Mouse (Mus musculus) midbrain, embryonic 14.5 days (tissue): ENCODE data around the gene Igsf3. TPM values are rescaled to one million over a fixed set of nuclear protein-coding genes. Genes with fewer than 3 reads are reported as not detected.
"Not testable (repeated sequence)": the region's sequence is repeated elsewhere in the genome, so short reads cannot be mapped to it uniquely, and the experiment has no call there.

Experiments
- ATAC-seq: fragments of 200-750 bp; cut with Nextera tagmentation; 2 replicates; pipeline ENCODE4 v1.8.0; 2017; ENCODE audit warnings: moderate number of reproducible peaks, moderate library complexity; ENCODE audit not compliant: low FRiP score, low TSS enrichment
- DNase-seq: peaks from one replicate; pipeline ENCODE4 v3.0.0-alpha.2; 2015
- H3K27ac ChIP-seq: fragments of 300-500 bp; sonication (generic); replicated peaks from 2 replicates; pipeline ENCODE4 v1.5.1; 2014; ENCODE audit warnings: mild to moderate bottlenecking, low read depth, low read length, moderate library complexity
- H3K27me3 ChIP-seq: fragments of 300-500 bp; sonication (generic); 2 replicates; pipeline ENCODE4 v1.6.1; 2014; ENCODE audit warnings: low read length, control low read depth, mixed read lengths; ENCODE audit not compliant: control insufficient read depth, insufficient read depth
- H3K36me3 ChIP-seq: fragments of 300-500 bp; sonication (generic); 2 replicates; pipeline ENCODE4 v1.6.1; 2014; ENCODE audit warnings: low read length, control low read depth; ENCODE audit not compliant: control insufficient read depth, insufficient read depth
- H3K4me1 ChIP-seq: fragments of 300-500 bp; sonication (generic); 2 replicates; pipeline ENCODE4 v1.6.1; 2014; ENCODE audit warnings: mild to moderate bottlenecking, antibody characterized with exemption, low read length, control low read depth; ENCODE audit not compliant: control insufficient read depth, insufficient read depth
- H3K4me2 ChIP-seq: fragments of 300-500 bp; sonication (generic); 2 replicates; pipeline ENCODE4 v1.6.1; 2014; ENCODE audit warnings: mild to moderate bottlenecking, low read length, moderate library complexity
- H3K4me3 ChIP-seq: fragments of 300-500 bp; sonication (generic); replicated peaks from 2 replicates; pipeline ENCODE4 v1.5.1; 2014; ENCODE audit warnings: low read depth, low read length
- H3K9ac ChIP-seq: fragments of 300-500 bp; sonication (generic); replicated peaks from 2 replicates; pipeline ENCODE4 v1.6.1; 2014; ENCODE audit warnings: mild to moderate bottlenecking, low read length, moderate library complexity
- H3K9me3 ChIP-seq: fragments of 300-500 bp; sonication (generic); 2 replicates; pipeline ENCODE4 v1.6.1; 2016; ENCODE audit warnings: low read length, control low read depth, mixed read lengths; ENCODE audit not compliant: control insufficient read depth
- WGBS: fragments of 180-500 bp; shearing (Covaris S2); extraction: QIAGEN DNeasy Blood & Tissue Kit; methylation state at CpG from one replicate; pipeline ENCODE4 v1.1.7; 2014; 5-methylcytosine and 5-hydroxymethylcytosine counted together
- polyA plus RNA-seq: library from polyadenylated mRNA; unstranded; fragments of >200 nt; fragmentation: Nextera tagmentation; extraction: Ambion mirVana; gene quantifications from 2 replicates; pipeline ENCODE4 v1.2.1, GENCODE M21; 2014

Igsf3 gene
- polyA plus RNA-seq, 1 experiment from 2014 or later, result 62.0 TPM

GRCm38 (mm10) chr3:101412115-101412514 is 35.2 kb downstream of the Igsf3 start:
- Histone ChIP-seq H3K4me2 (no peak overlapping the region), H3K27me3 (no peaks in the 10 kb centered on the region), H3K9me3 (no peaks in the 10 kb centered on the region), H3K36me3 (no peaks in the 10 kb centered on the region), H3K9ac (no peak overlapping the region), H3K4me1 (peaks cover 28% of the 10 kb centered on the region), H3K4me3 (no peak overlapping the region), H3K27ac (no peak overlapping the region)
- no peak for ATAC-seq
- 73% methylated on average over 6 of the region's 6 CpGs for whole genome bisulfite sequencing
- DNase-seq, result no peak

- H3K4me2 ChIP-seq, H3K27me3 ChIP-seq, H3K36me3 ChIP-seq, H3K4me3 ChIP-seq, H3K9ac ChIP-seq, DNase-seq, H3K27ac ChIP-seq, ATAC-seq, H3K9me3 ChIP-seq: not testable (repeated sequence)
- H3K4me1 ChIP-seq, result peaks cover 28% of the 10 kb centered on the region
- WGBS, result 95% methylated on average over 5 of the region's 5 CpGs
Measured at GRCm38 (mm10) chr3:101413013-101413412, 36.1 kb downstream of the Igsf3 start.

- H3K27me3 ChIP-seq, result no peaks in the 10 kb centered on the region
- peaks cover 13% of the 10 kb centered on the region; the same call in 1 of the 2 replicates for H3K4me1 ChIP-seq
- 90% methylated on average over 18 of the region's 18 CpGs for WGBS
- no peak overlapping the region for H3K4me3 ChIP-seq
- H3K36me3 ChIP-seq, result no peaks in the 10 kb centered on the region
- no peak overlapping the region for H3K27ac ChIP-seq
- no peak overlapping the region for H3K9ac ChIP-seq
- DNase-seq, result no peak
- no peak for ATAC-seq
- H3K4me2 ChIP-seq, result no peak overlapping the region
- H3K9me3 ChIP-seq, result no peaks in the 10 kb centered on the region
Measured at GRCm38 (mm10) chr3:101418740-101419652, 42.1 kb downstream of the Igsf3 start.

GRCm38 (mm10) chr3:101419653-101419994 is 42.7 kb downstream of the Igsf3 start:
- no peak for ATAC-seq
- Histone ChIP-seq H3K9ac (no peak overlapping the region), H3K4me3 (no peak overlapping the region), H3K4me2 (no peak overlapping the region), H3K27ac (no peak overlapping the region), H3K36me3 (no peaks in the 10 kb centered on the region), H3K27me3 (no peaks in the 10 kb centered on the region), H3K9me3 (no peaks in the 10 kb centered on the region), H3K4me1 (peaks cover 18% of the 10 kb centered on the region)
- no peak for DNase-seq
- WGBS, result 88% methylated on average over 10 of the region's 10 CpGs

GRCm38 (mm10) chr3:101423188-101423587 is 46.3 kb downstream of the Igsf3 start:
- Histone ChIP-seq H3K9ac (no peak overlapping the region), H3K4me2 (no peak overlapping the region), H3K27ac (no peak overlapping the region), H3K36me3 (peaks cover 18% of the 10 kb centered on the region), H3K4me3 (no peak overlapping the region), H3K4me1 (peaks cover 18% of the 10 kb centered on the region), H3K9me3 (no peaks in the 10 kb centered on the region), H3K27me3 (no peaks in the 10 kb centered on the region)
- ATAC-seq (no peak), DNase-seq (no peak)
- 16% methylated on average over 4 of the region's 4 CpGs for WGBS

- Histone ChIP-seq H3K27ac (no peak overlapping the region), H3K9me3 (no peaks in the 10 kb centered on the region), H3K9ac (no peak overlapping the region), H3K36me3 (peaks cover 21% of the 10 kb centered on the region), H3K4me1 (peaks cover 18% of the 10 kb centered on the region), H3K4me2 (no peak overlapping the region), H3K27me3 (no peaks in the 10 kb centered on the region), H3K4me3 (no peak overlapping the region)
- DNase-seq, result no peak
- WGBS, result 74% methylated on average over 10 of the region's 10 CpGs
- no peak for ATAC-seq
Measured at GRCm38 (mm10) chr3:101424295-101424885, 47.5 kb downstream of the Igsf3 start.

- H3K4me3 ChIP-seq, result no peak overlapping the region
- DNase-seq (no peak), ATAC-seq (no peak)
- H3K9ac ChIP-seq, result no peak overlapping the region
- no peaks in the 10 kb centered on the region for H3K9me3 ChIP-seq
- no peaks in the 10 kb centered on the region for H3K27me3 ChIP-seq
- H3K27ac ChIP-seq, result no peak overlapping the region
- WGBS, result 89% methylated on average over 8 of the region's 8 CpGs
- peaks cover 43% of the 10 kb centered on the region for H3K36me3 ChIP-seq
- no peak overlapping the region for H3K4me2 ChIP-seq
- H3K4me1 ChIP-seq, result no peaks in the 10 kb centered on the region
Measured at GRCm38 (mm10) chr3:101429982-101430754, 53.3 kb downstream of the Igsf3 start.

- H3K4me3 ChIP-seq, result no peak overlapping the region
- no peak overlapping the region for H3K4me2 ChIP-seq
- no peaks in the 10 kb centered on the region for H3K9me3 ChIP-seq
- no peak overlapping the region for H3K9ac ChIP-seq
- H3K27me3 ChIP-seq, result no peaks in the 10 kb centered on the region
- DNase-seq, result no peak
- WGBS, result 86% methylated on average over 2 of the region's 2 CpGs
- H3K36me3 ChIP-seq, result peaks cover 46% of the 10 kb centered on the region
- no peak for ATAC-seq
- H3K4me1 ChIP-seq, result no peaks in the 10 kb centered on the region
- no peak overlapping the region for H3K27ac ChIP-seq
Measured at GRCm38 (mm10) chr3:101430755-101431115, 53.9 kb downstream of the Igsf3 start.
